Mouse (Mus musculus): ENCODE data around the gene Aunip. TPM values are rescaled to one million over a fixed set of nuclear protein-coding genes. Genes with fewer than 3 reads are reported as not detected.

Aunip gene
- polyA plus RNA-seq, 1 experiment from 2014 or later: 19.3 TPM

- Histone ChIP-seq H3K4me3 (no peak overlapping the region), H3K36me3 (peaks cover 100% of the 10 kb centered on the region), H3K27ac (no peak overlapping the region), H3K4me1 (replicated peaks) (no peaks in the 10 kb centered on the region), H3K27me3 (ENCODE audit: insufficient read depth, poor library complexity, severe bottlenecking) (no peaks in the 10 kb centered on the region), H3K9me3 (no peaks in the 10 kb centered on the region)
- WGBS: 87% methylated on average over 5 of the region's 5 CpGs
- DNase-seq (ENCODE audit: low spot score): no peak
Observed at GRCm38 (mm10) chr4:134526220-134526619, 15.4 kb downstream of the Aunip start.

GRCm38 (mm10) chr4:134532928-134533327, 22.1 kb downstream of the Aunip start:
- DNase-seq (ENCODE audit: low spot score): no peak
- Histone ChIP-seq H3K36me3 (peaks cover 42% of the 10 kb centered on the region), H3K9me3 (no peaks in the 10 kb centered on the region), H3K4me3 (no peak overlapping the region), H3K27me3 (ENCODE audit: insufficient read depth, poor library complexity, severe bottlenecking) (no peaks in the 10 kb centered on the region), H3K4me1 (replicated peaks) (peaks cover 29% of the 10 kb centered on the region), H3K27ac (no peak overlapping the region)
- WGBS: 89% methylated on average over 4 of the region's 4 CpGs

GRCm38 (mm10) chr4:134533421-134533820, 22.6 kb downstream of the Aunip start:
- no peaks in the 10 kb centered on the region for H3K9me3 ChIP-seq
- no peaks in the 10 kb centered on the region for H3K27me3 ChIP-seq (ENCODE audit: insufficient read depth, poor library complexity, severe bottlenecking)
- peaks cover 40% of the 10 kb centered on the region for H3K36me3 ChIP-seq
- no peak overlapping the region for H3K27ac ChIP-seq
- H3K4me1 ChIP-seq (replicated peaks): peaks cover 29% of the 10 kb centered on the region
- H3K4me3 ChIP-seq: peak overlapping the region; percentile 90
- DNase-seq (ENCODE audit: low spot score): no peak
- WGBS: 88% methylated on average over 4 of the region's 4 CpGs

- peak; percentile 69 for DNase-seq (ENCODE audit: low spot score)
- peaks cover 40% of the 10 kb centered on the region for H3K36me3 ChIP-seq
Observed at GRCm38 (mm10) chr4:134534124-134534886, 23.5 kb downstream of the Aunip start.

GRCm38 (mm10) chr4:134534932-134535786, 24.4 kb downstream of the Aunip start, which contains the start of gene Mtfr1l:
Gene Mtfr1l, minus strand, starts transcription at chr4:134535387.
- Histone ChIP-seq H3K4me3 (peak within 1 kb of the TSS; percentile 90), H3K27ac (peak within 1 kb of the TSS; percentile 90), H3K36me3 (peaks cover 40% of the 10 kb centered on the region), H3K9me3 (no peaks in the 10 kb centered on the region), H3K27me3 (ENCODE audit: insufficient read depth, poor library complexity, severe bottlenecking) (no peaks in the 10 kb centered on the region), H3K4me1 (replicated peaks) (peaks cover 29% of the 10 kb centered on the region)
- peak; percentile 99 for DNase-seq (ENCODE audit: low spot score)
- under 1% methylated on average over 71 of the region's 71 CpGs for WGBS

More at GRCm38 (mm10) chr4:134534124-134534886, 23.5 kb downstream of the Aunip start:
- Histone ChIP-seq H3K27me3 (ENCODE audit: insufficient read depth, poor library complexity, severe bottlenecking) (no peaks in the 10 kb centered on the region), H3K4me3 (peak overlapping the region; percentile 90), H3K27ac (peak overlapping the region; percentile 90), H3K4me1 (replicated peaks) (peaks cover 29% of the 10 kb centered on the region), H3K9me3 (no peaks in the 10 kb centered on the region)
- 1% methylated on average over 57 of the region's 57 CpGs for WGBS

- H3K36me3 ChIP-seq: peaks cover 40% of the 10 kb centered on the region
- WGBS: 19% methylated on average over 8 of the region's 8 CpGs
- H3K4me3 ChIP-seq: peak overlapping the region; percentile 90
- H3K9me3 ChIP-seq: no peaks in the 10 kb centered on the region
- no peaks in the 10 kb centered on the region for H3K27me3 ChIP-seq (ENCODE audit: insufficient read depth, poor library complexity, severe bottlenecking)
- peaks cover 29% of the 10 kb centered on the region for H3K4me1 ChIP-seq (replicated peaks)
- peak overlapping the region; percentile 90 for H3K27ac ChIP-seq
- no peak for DNase-seq (ENCODE audit: low spot score)
Observed at GRCm38 (mm10) chr4:134535787-134536151, 25.0 kb downstream of the Aunip start.

- peaks cover 59% of the 10 kb centered on the region for H3K36me3 ChIP-seq
- peaks cover 23% of the 10 kb centered on the region for H3K4me1 ChIP-seq (replicated peaks)
- no peaks in the 10 kb centered on the region for H3K27me3 ChIP-seq (ENCODE audit: insufficient read depth, poor library complexity, severe bottlenecking)
- no peaks in the 10 kb centered on the region for H3K9me3 ChIP-seq
- no peak for DNase-seq (ENCODE audit: low spot score)
- 90% methylated on average over 10 of the region's 10 CpGs for WGBS
- H3K4me3 ChIP-seq: no peak overlapping the region
- no peak overlapping the region for H3K27ac ChIP-seq
Observed at GRCm38 (mm10) chr4:134538997-134539580, 28.3 kb downstream of the Aunip start.

GRCm38 (mm10) chr4:134542726-134543125, 31.9 kb downstream of the Aunip start:
- Histone ChIP-seq H3K27ac (no peak overlapping the region), H3K4me3 (no peak overlapping the region), H3K9me3 (no peaks in the 10 kb centered on the region), H3K36me3 (peaks cover 96% of the 10 kb centered on the region), H3K4me1 (replicated peaks) (peaks cover 15% of the 10 kb centered on the region), H3K27me3 (ENCODE audit: insufficient read depth, poor library complexity, severe bottlenecking) (no peaks in the 10 kb centered on the region)
- no peak for DNase-seq (ENCODE audit: low spot score)
- WGBS: 92% methylated on average over 9 of the region's 9 CpGs

GRCm38 (mm10) chr4:134543261-134543660, 32.5 kb downstream of the Aunip start:
- H3K27me3 ChIP-seq (ENCODE audit: insufficient read depth, poor library complexity, severe bottlenecking): no peaks in the 10 kb centered on the region
- peaks cover 21% of the 10 kb centered on the region for H3K4me1 ChIP-seq (replicated peaks)
- no peak overlapping the region for H3K4me3 ChIP-seq
- DNase-seq (ENCODE audit: low spot score): peak; percentile 92
- peaks cover 99% of the 10 kb centered on the region for H3K36me3 ChIP-seq
- H3K27ac ChIP-seq: no peak overlapping the region
- WGBS: 14% methylated on average over 5 of the region's 5 CpGs
- no peaks in the 10 kb centered on the region for H3K9me3 ChIP-seq

GRCm38 (mm10) chr4:134546814-134547705, 36.3 kb downstream of the Aunip start:
- H3K36me3 ChIP-seq: peaks cover 90% of the 10 kb centered on the region
- DNase-seq (ENCODE audit: low spot score): no peak
- 0 out of 2 replicates have a peak overlapping the region, but pooled peaks have one; percentile 4 for H3K4me3 ChIP-seq
- no peaks in the 10 kb centered on the region for H3K27me3 ChIP-seq (ENCODE audit: insufficient read depth, poor library complexity, severe bottlenecking)
- 73% methylated on average over 9 of the region's 9 CpGs for WGBS
- H3K27ac ChIP-seq: no peak overlapping the region; the same call in 1 of the 2 replicates
- peaks cover 10% of the 10 kb centered on the region for H3K9me3 ChIP-seq
- H3K4me1 ChIP-seq (replicated peaks): peaks cover 39% of the 10 kb centered on the region

- no peak overlapping the region for H3K4me3 ChIP-seq
- 80% methylated on average over 18 of the region's 18 CpGs for WGBS
- no peaks in the 10 kb centered on the region for H3K27me3 ChIP-seq (ENCODE audit: insufficient read depth, poor library complexity, severe bottlenecking)
- H3K9me3 ChIP-seq: peaks cover 10% of the 10 kb centered on the region
- H3K27ac ChIP-seq: no peak overlapping the region
- DNase-seq (ENCODE audit: low spot score): no peak
- H3K4me1 ChIP-seq (replicated peaks): peaks cover 40% of the 10 kb centered on the region
- H3K36me3 ChIP-seq: peaks cover 77% of the 10 kb centered on the region
Observed at GRCm38 (mm10) chr4:134548169-134548938, 37.6 kb downstream of the Aunip start.

All from hindbrain, embryonic 10.5 days (tissue).